8 mouse cellular contexts compared by ENCODE assay signal in genomic region chr10:22819871-22820590, GRCm38 (mm10). TPM values are rescaled to one million over a fixed set of nuclear protein-coding genes. Genes with fewer than 3 reads are reported as not detected.
A peak's percentile ranks its signal among the peaks of the same experiment; 100 is the strongest.
DNase-seq lines count a peak whose midpoint lies in the region; ATAC-seq lines count a peak whose summit lies in the region.

TSS of gene Tcf21 (minus strand) at chr10:22820174.

- H3K9me3 ChIP-seq in hindbrain, embryonic 10.5 days: no peaks in the 10 kb centered on the region
- H3K9me3 ChIP-seq in hindbrain, embryonic 16.5 days (ENCODE audit: control insufficient read depth, low read length): no peaks in the 10 kb centered on the region; the same call in 1 of the 2 replicates
- H3K9me3 ChIP-seq in heart, embryonic 11.5 days (replicated peaks; ENCODE audit: control insufficient read depth, low read length): no peaks in the 10 kb centered on the region

- H3K9ac ChIP-seq in hindbrain, embryonic 16.5 days (ENCODE audit: low read depth, low read length): no peak within 1 kb of the TSS
- H3K9ac ChIP-seq in heart, embryonic 11.5 days (ENCODE audit: low read depth, low read length): peak within 1 kb of the TSS; percentile 78

- no peak for DNase-seq in hindbrain, embryonic 10.5 days (ENCODE audit: low spot score)
- DNase-seq in kidney, postnatal 10 days: peak; percentile 80
- peak; percentile 57 for DNase-seq in lung, postnatal 14 days
- no peak for DNase-seq in layer of hippocampus, adult 11-12 months (ENCODE audit: low spot score)
- DNase-seq in spleen, postnatal 10 days (ENCODE audit: low spot score in 2 of 2): no peak
- DNase-seq in cerebellum, adult 18-20 months: no peak

- H3K4me1 ChIP-seq in hindbrain, embryonic 10.5 days (replicated peaks): peaks cover 11% of the 10 kb centered on the region
- no peaks in the 10 kb centered on the region for H3K4me1 ChIP-seq in hindbrain, embryonic 16.5 days (ENCODE audit: control insufficient read depth, insufficient read depth, low read depth, low read length)
- peaks cover 10% of the 10 kb centered on the region; the same call in 1 of the 2 replicates for H3K4me1 ChIP-seq in heart, embryonic 11.5 days (ENCODE audit: control insufficient read depth, insufficient read depth, low read length)

- peak within 1 kb of the TSS; percentile 32 for H3K4me3 ChIP-seq in hindbrain, embryonic 10.5 days
- no peak within 1 kb of the TSS for H3K4me3 ChIP-seq in hindbrain, embryonic 16.5 days (ENCODE audit: low read length)
- peak within 1 kb of the TSS; percentile 60 for H3K4me3 ChIP-seq in heart, embryonic 11.5 days (ENCODE audit: low read depth, low read length)

- no peaks in the 10 kb centered on the region for H3K36me3 ChIP-seq in hindbrain, embryonic 10.5 days
- H3K36me3 ChIP-seq in hindbrain, embryonic 16.5 days (ENCODE audit: control insufficient read depth, insufficient read depth, low read length): no peaks in the 10 kb centered on the region
- H3K36me3 ChIP-seq in heart, embryonic 11.5 days (ENCODE audit: control insufficient read depth, insufficient read depth, low read length): no peaks in the 10 kb centered on the region

- under 1% methylated on average over 20 of the region's 20 CpGs for WGBS in hindbrain, embryonic 10.5 days
- 2% methylated on average over 20 of the region's 20 CpGs for WGBS in hindbrain, embryonic 16.5 days
- 4% methylated on average over 20 of the region's 20 CpGs for WGBS in heart, embryonic 11.5 days (ENCODE audit: insufficient replicate concordance)

- H3K27me3 ChIP-seq in hindbrain, embryonic 10.5 days (ENCODE audit: insufficient read depth, poor library complexity, severe bottlenecking): peaks cover 98% of the 10 kb centered on the region
- peaks cover 60% of the 10 kb centered on the region for H3K27me3 ChIP-seq in hindbrain, embryonic 16.5 days (replicated peaks; ENCODE audit: control insufficient read depth, insufficient read depth, low read length)
- H3K27me3 ChIP-seq in heart, embryonic 11.5 days (ENCODE audit: control insufficient read depth, insufficient read depth, low read length): peaks cover 34% of the 10 kb centered on the region

- no peak within 1 kb of the TSS for H3K27ac ChIP-seq in hindbrain, embryonic 10.5 days
- H3K27ac ChIP-seq in hindbrain, embryonic 16.5 days (ENCODE audit: low read depth, low read length): no peak within 1 kb of the TSS
- H3K27ac ChIP-seq in heart, embryonic 11.5 days (ENCODE audit: low read depth, low read length): peak within 1 kb of the TSS; percentile 91

- no peak within 1 kb of the TSS for H3K4me2 ChIP-seq in hindbrain, embryonic 16.5 days (ENCODE audit: low read length)
- peak within 1 kb of the TSS; percentile 77 for H3K4me2 ChIP-seq in heart, embryonic 11.5 days

- ATAC-seq in hindbrain, embryonic 16.5 days: no peak
- ATAC-seq in heart, embryonic 11.5 days (replicated peaks; ENCODE audit: insufficient number of reproducible peaks, low FRiP score, low TSS enrichment): no peak; the same call in 1 of the 2 replicates

RNA-seq across cellular contexts. Expression of gene Tcf21, which starts in this region (rescaled TPM):
- 0.27 and 0.65 TPM in 2 replicates for polyA plus RNA-seq in hindbrain, embryonic 10.5 days (2016; fragmentation: Nextera tagmentation; extraction: Ambion mirVana)
- polyA plus RNA-seq in hindbrain, embryonic 16.5 days (2015; fragmentation: Nextera tagmentation; extraction: Ambion mirVana): 1.5 and 1.9 TPM in 2 replicates
- 81.8 and 84.8 TPM in 2 replicates for polyA plus RNA-seq in heart, embryonic 11.5 days (2014; fragmentation: Nextera tagmentation; extraction: Ambion mirVana)

Comparison
In these comparisons a context has a peak if more than half of its experiments do, and no peak if none do; other contexts are left out.
1. RNA of gene Tcf21 (polyA plus RNA-seq): 81.8 to 84.8 TPM in heart, embryonic 11.5 days; 1.5 to 1.9 TPM in hindbrain, embryonic 16.5 days and 0.27 to 0.65 TPM in hindbrain, embryonic 10.5 days; every median in the first group is over 10 times any median in the second.
2. DNase-seq: peak in kidney, postnatal 10 days (single experiment) and lung, postnatal 14 days (single experiment); none in hindbrain, embryonic 10.5 days (single experiment), layer of hippocampus, adult 11-12 months (single experiment), spleen, postnatal 10 days (0 of 2) and cerebellum, adult 18-20 months (0 of 2).